Mouse (Mus musculus) forebrain, embryonic 14.5 days (tissue): ENCODE results near the gene Paip2b. TPM values are rescaled to one million over a fixed set of nuclear protein-coding genes. Genes with fewer than 3 reads are reported as not detected.

Experiments
- ATAC-seq: fragments of 200-750 bp; cut with Nextera tagmentation; 2 replicates; pipeline ENCODE4 v1.8.0; 2017; ENCODE audit warnings: mild to moderate bottlenecking, moderate library complexity
- DNase-seq: peaks from one replicate; pipeline ENCODE4 v3.0.0-alpha.2; 2015; ENCODE audit warnings: low spot score
- H3K27ac ChIP-seq: fragments of 300-500 bp; sonication (generic); 2 replicates; pipeline ENCODE4 v1.5.1; 2014; ENCODE audit warnings: low read depth, mild to moderate bottlenecking, control low read depth, low read length, moderate library complexity
- H3K27me3 ChIP-seq: fragments of 300-500 bp; sonication (generic); replicated peaks from 2 replicates; pipeline ENCODE4 v1.6.1; 2014; ENCODE audit warnings: low read length, control low read depth, mixed read lengths; ENCODE audit not compliant: control insufficient read depth, insufficient read depth
- H3K36me3 ChIP-seq: fragments of 300-500 bp; sonication (generic); 2 replicates; pipeline ENCODE4 v1.6.1; 2014; ENCODE audit warnings: low read length, control low read depth; ENCODE audit not compliant: control insufficient read depth, insufficient read depth
- H3K4me1 ChIP-seq: fragments of 300-500 bp; sonication (generic); 2 replicates; pipeline ENCODE4 v1.6.1; 2014; ENCODE audit warnings: antibody characterized with exemption, low read length, control low read depth; ENCODE audit not compliant: control insufficient read depth, insufficient read depth
- H3K4me2 ChIP-seq: fragments of 300-500 bp; sonication (generic); 2 replicates; pipeline ENCODE4 v1.6.1; 2014; ENCODE audit warnings: mild to moderate bottlenecking, control low read depth, low read length
- H3K4me3 ChIP-seq: fragments of 300-500 bp; sonication (generic); 2 replicates; pipeline ENCODE4 v1.5.1; 2014; ENCODE audit warnings: low read depth, low read length, control low read depth
- H3K9ac ChIP-seq: fragments of 300-500 bp; sonication (generic); 2 replicates; pipeline ENCODE4 v1.6.1; 2014; ENCODE audit warnings: mild to moderate bottlenecking, low read length, control low read depth, moderate library complexity
- H3K9me3 ChIP-seq: fragments of 300-500 bp; sonication (generic); replicated peaks from 2 replicates; pipeline ENCODE4 v1.6.1; 2016; ENCODE audit warnings: low read length, control low read depth, mixed read lengths; ENCODE audit not compliant: control insufficient read depth
- WGBS: fragments of 180-500 bp; shearing (Covaris S2); extraction: QIAGEN DNeasy Blood & Tissue Kit; methylation state at CpG from one replicate; pipeline ENCODE4 v1.1.7; 2014; 5-methylcytosine and 5-hydroxymethylcytosine counted together
- polyA plus RNA-seq: library from polyadenylated mRNA; unstranded; fragments of >200 nt; fragmentation: Nextera tagmentation; extraction: Ambion mirVana; gene quantifications from 2 replicates; pipeline ENCODE4 v1.2.1, GENCODE M21; 2014

Paip2b gene
- polyA plus RNA-seq, 1 experiment from 2014 or later, result 32.0 TPM

DNA sequence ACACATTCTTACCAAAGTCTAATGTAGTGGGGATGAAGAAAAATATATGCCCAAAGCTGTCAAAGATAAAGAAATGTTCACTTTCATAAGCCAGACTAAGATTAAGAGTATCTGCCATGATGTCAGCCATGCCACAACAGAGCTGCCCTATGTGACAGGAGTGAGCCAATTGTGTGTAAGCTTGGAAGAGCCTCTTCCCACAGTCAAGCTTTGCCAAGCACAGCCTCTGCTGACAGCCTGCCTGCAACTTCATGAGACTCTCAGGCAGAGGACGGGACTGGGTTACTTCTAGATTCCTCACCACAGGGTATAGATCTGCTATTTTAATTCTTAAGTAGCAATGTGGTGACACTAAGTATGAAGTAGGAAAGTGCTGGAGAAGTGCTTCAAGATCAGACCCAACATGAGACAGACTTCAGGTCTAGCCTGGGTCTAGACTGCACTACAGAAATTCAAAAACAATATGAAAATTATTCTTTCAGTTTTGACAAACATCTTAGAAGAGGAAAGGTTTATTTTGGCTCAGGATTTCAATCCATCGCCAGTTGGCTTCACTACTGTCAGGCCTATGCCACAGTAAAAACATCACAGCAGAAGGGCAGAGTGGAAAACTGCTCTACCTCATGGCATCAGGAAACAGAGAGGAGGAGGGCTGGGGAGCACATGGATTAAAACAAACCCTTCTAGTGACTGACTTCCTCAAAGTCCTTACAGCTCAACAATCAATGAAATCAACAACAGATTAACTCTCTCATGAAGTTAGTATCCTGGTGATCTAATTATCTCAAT, 10.6 kb downstream of the Paip2b start:
- H3K36me3 ChIP-seq, result no peaks in the 10 kb centered on the region
- no peaks in the 10 kb centered on the region for H3K27me3 ChIP-seq
- no peak overlapping the region for H3K4me3 ChIP-seq
- no peak overlapping the region for H3K9ac ChIP-seq
- 80% methylated on average over 2 of the region's 2 CpGs for WGBS
- no peak overlapping the region for H3K4me2 ChIP-seq
- ATAC-seq (no peak), DNase-seq (peak; percentile 22)
- H3K9me3 ChIP-seq, result no peaks in the 10 kb centered on the region
- H3K27ac ChIP-seq, result no peak overlapping the region
- H3K4me1 ChIP-seq, result peaks cover 4% of the 10 kb centered on the region

DNA sequence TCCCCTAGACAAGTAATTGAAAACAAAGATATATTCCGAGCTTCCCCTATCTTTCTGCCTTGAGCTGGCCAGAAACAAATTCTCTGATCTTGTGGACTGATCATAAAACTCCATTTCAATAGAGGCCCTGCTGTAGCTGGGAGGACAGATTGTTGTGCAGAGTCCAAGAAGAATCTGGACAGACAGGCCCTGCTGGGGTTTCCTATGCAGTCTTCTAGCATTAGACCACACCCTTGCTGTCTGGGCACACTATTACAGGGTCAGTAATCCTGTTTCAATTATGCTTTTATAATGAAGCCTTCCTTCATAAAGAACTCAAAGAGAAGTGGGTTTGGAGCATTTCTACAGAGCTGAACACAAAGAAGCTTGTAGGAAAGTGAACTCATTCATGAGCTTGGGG, 12.5 kb downstream of the Paip2b start:
- Histone ChIP-seq H3K4me2 (no peak overlapping the region), H3K27me3 (no peaks in the 10 kb centered on the region), H3K9me3 (no peaks in the 10 kb centered on the region), H3K4me3 (no peak overlapping the region), H3K36me3 (peaks cover 6% of the 10 kb centered on the region), H3K27ac (no peak overlapping the region), H3K4me1 (peaks cover 4% of the 10 kb centered on the region), H3K9ac (no peak overlapping the region)
- WGBS, result 22% methylated on average over 1 of the region's 1 CpGs
- ATAC-seq (no peak), DNase-seq (no peak)

DNA sequence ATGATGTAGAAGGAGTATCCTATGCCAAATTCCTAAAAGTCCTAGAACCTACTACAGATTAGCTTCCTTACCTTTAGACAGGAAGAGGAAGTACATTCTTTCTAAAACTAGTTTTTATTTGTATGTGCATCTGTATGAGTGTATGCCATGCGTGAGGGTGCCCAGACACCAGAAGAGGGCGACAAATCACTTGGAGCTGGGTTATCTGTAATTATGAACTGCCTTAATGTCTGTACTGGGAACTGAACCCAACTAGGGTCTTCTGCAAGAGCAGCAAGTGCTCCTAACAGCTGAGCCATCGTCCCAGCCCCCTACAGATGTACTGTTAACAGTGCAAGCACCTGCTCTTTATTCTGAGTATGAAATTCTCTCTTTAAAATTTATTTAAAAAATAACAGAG, 15.7 kb downstream of the Paip2b start:
- no peak for DNase-seq
- Histone ChIP-seq H3K27ac (no peak overlapping the region), H3K27me3 (no peaks in the 10 kb centered on the region), H3K4me1 (peaks cover 4% of the 10 kb centered on the region), H3K9me3 (no peaks in the 10 kb centered on the region), H3K4me3 (no peak overlapping the region), H3K4me2 (no peak overlapping the region), H3K36me3 (peaks cover 18% of the 10 kb centered on the region), H3K9ac (no peak overlapping the region)
- no peak for ATAC-seq
- WGBS, result 92% methylated on average over 3 of the region's 3 CpGs

DNA sequence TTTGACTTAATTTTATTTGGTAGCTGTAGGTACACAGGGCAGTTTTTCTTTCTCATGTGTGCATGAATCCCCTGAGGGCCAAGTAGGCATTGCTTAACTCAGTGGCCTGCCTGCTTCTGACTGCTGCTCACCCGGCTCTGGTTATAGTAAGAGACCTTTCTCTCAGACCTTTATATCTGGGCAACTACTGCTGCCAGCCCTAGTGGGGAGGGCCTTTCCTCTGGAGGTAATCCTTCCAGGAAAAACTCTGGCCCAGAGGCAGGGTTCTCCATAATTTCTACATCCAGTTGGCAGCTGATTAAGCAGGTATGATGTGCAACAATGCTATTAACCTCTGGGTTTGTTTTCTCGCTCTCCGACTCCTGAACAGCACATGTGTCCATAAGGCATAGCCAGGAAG, 28.7 kb downstream of the Paip2b start:
- Histone ChIP-seq H3K4me2 (no peak overlapping the region), H3K9me3 (no peaks in the 10 kb centered on the region), H3K36me3 (peaks cover 65% of the 10 kb centered on the region), H3K27me3 (no peaks in the 10 kb centered on the region), H3K27ac (no peak overlapping the region), H3K9ac (no peak overlapping the region), H3K4me3 (no peak overlapping the region), H3K4me1 (no peaks in the 10 kb centered on the region)
- DNase-seq, result no peak
- 96% methylated on average over 3 of the region's 3 CpGs for WGBS
- ATAC-seq, result no peak

DNA sequence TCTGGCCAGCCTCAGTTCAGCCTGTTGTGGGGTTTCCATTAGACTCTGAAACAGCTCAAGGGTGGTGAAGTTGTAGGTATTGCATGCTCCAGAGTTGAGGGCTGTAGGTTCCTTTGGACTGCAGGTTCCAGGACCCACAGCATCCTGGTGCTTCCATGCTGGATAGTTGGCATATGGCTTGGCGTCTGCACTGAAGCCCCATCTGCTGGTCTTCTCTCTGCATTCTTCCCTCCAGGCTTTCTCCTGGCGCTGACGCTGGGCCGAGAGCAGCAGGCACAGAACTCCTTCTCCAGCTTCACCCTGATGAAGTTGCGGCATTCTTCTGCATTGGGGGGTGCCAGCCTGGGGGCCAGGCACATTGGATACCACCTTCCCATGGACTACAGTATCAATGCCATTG, 29.5 kb downstream of the Paip2b start:
- Histone ChIP-seq H3K27me3 (no peaks in the 10 kb centered on the region), H3K4me2 (no peak overlapping the region), H3K9ac (no peak overlapping the region), H3K4me3 (no peak overlapping the region), H3K36me3 (peaks cover 56% of the 10 kb centered on the region), H3K9me3 (no peaks in the 10 kb centered on the region), H3K27ac (no peak overlapping the region), H3K4me1 (no peaks in the 10 kb centered on the region)
- 90% methylated on average over 5 of the region's 5 CpGs for WGBS
- ATAC-seq (no peak), DNase-seq (no peak)

DNA sequence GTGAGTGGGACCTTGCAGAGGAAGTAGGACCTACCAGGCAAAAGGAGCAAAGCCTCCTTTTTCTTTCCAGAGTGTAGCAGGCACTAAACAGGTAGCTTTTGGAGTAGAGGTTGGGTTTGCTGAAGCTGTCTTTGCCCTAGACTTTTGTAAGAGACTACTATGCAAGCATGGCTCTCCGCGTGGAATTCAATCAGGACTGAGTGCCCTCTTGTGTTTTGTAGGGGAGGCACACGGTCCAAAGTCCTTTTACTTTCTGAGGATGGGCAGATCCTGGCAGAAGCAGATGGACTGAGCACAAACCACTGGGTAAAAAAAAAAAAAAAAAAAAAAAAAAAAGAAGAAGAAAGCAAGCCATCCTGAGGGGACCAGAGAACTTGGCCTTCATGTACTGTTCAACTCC, 34.9 kb downstream of the Paip2b start:
- Histone ChIP-seq H3K27me3 (no peaks in the 10 kb centered on the region), H3K9ac (no peak overlapping the region), H3K4me3 (no peak overlapping the region), H3K36me3 (peaks cover 23% of the 10 kb centered on the region), H3K4me1 (peaks cover 6% of the 10 kb centered on the region), H3K9me3 (no peaks in the 10 kb centered on the region), H3K27ac (no peak overlapping the region), H3K4me2 (no peak overlapping the region)
- ATAC-seq (no peak), DNase-seq (no peak)
- 51% methylated on average over 3 of the region's 3 CpGs for WGBS

DNA sequence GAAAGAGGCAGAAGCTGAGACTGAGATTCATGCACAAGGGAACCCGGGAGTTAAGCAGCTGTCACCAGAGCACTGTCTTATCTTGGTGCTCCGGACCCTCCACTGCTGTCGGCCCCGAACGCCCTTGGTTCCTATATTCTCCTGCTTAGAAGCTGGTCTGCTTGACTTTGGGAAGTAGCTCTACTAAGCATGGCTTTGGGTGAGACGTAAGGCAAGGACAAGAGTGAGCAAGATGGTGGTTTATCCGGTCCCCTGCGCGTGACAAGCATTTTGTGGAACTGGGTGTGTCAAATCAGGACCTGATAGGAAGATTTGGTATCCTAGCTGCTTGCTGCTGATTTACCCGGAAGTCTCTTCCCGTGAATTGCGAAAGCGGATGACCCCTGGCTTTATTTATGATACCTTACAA, 36.0 kb downstream of the Paip2b start:
- ATAC-seq (no peak; the same call in 1 of the 2 replicates), DNase-seq (peak; percentile 58)

DNA sequence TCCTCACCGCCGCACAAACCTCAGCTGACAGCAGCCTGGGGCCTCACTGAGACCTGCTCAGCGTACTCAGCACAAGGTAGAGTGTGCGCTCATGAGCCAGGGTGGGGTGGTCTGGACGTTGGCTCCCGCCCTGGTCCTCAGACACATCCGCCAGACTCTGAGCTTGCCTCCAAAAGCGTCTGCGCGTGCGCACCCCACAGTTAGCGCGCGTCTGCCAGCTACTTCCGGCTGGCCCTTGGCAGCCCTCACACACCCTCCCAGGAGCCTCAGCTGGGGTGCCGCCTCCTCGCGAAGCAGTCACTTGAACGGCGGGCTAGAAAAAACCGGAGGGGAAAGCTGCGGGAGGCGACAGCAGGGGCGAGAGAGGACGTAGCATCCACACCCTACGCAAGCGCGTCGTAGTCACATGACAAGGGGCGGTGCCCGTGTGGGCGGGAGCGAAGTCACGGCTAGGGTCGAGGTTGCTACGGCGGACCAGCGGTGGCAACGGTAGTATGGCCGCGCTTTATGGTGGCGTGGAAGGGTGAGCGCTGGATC, 36.7 kb downstream of the Paip2b start, which contains the start of gene Nagk:
TSS of gene Nagk (plus strand) at position 223 of the 537 bp plus-strand sequence.
- peaks cover 5% of the 10 kb centered on the region; the same call in 1 of the 2 replicates for H3K36me3 ChIP-seq
- peak; percentile 96 for ATAC-seq
- DNase-seq, result peak; percentile 96
- peak within 1 kb of the TSS; percentile 96 for H3K27ac ChIP-seq
- H3K4me2 ChIP-seq, result peak within 1 kb of the TSS; percentile 83
- H3K27me3 ChIP-seq, result no peaks in the 10 kb centered on the region
- no peaks in the 10 kb centered on the region for H3K9me3 ChIP-seq
- H3K4me3 ChIP-seq, result peak within 1 kb of the TSS; percentile 77
- peaks cover 6% of the 10 kb centered on the region for H3K4me1 ChIP-seq
- H3K9ac ChIP-seq, result peak within 1 kb of the TSS; percentile 81
- under 1% methylated on average over 43 of the region's 43 CpGs for WGBS

More for the DNA sequence above, 36.0 kb downstream of the Paip2b start:
- WGBS, result 13% methylated on average over 13 of the region's 13 CpGs
- H3K27me3 ChIP-seq, result no peaks in the 10 kb centered on the region
- H3K9ac ChIP-seq, result peak overlapping the region; percentile 81
- H3K9me3 ChIP-seq, result no peaks in the 10 kb centered on the region
- H3K36me3 ChIP-seq, result peaks cover 12% of the 10 kb centered on the region
- peak overlapping the region; percentile 77 for H3K4me3 ChIP-seq
- H3K4me1 ChIP-seq, result peaks cover 6% of the 10 kb centered on the region
- H3K4me2 ChIP-seq, result peak overlapping the region; percentile 83
- H3K27ac ChIP-seq, result peak overlapping the region; percentile 96

DNA sequence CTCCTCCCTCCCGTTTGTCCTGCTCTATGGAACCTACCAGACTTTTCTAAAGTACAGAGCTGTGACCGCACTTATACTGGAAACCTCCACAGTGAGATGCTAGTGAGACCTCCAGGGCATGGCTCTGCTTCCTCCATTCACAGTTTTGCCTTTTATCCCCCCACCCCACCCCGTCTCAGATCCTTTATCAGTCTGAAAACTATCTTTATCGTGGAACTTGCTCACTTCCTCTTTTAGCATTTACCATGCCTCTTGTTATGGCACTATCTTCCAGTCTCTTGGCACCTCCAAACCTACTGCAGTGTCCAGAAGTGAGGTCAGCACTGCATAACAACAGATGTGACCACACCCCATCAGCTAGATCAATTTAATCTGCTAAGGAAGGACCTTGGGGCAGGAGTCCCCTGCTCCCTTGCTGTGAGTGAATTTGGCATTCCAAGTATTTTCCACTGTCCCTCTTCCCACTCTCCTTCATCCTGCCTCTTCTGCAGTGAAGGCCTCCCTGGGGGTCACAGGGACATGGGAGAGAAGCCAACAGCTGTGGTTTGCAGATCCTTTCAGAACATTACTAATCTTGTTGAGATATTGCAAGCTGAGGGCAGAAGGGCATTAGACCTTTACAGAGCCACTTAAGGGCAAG, 40.2 kb downstream of the Paip2b start:
- Histone ChIP-seq H3K4me1 (peaks cover 6% of the 10 kb centered on the region), H3K4me3 (no peak overlapping the region), H3K9ac (no peak overlapping the region), H3K4me2 (no peak overlapping the region), H3K36me3 (no peaks in the 10 kb centered on the region), H3K27ac (no peak overlapping the region), H3K27me3 (no peaks in the 10 kb centered on the region), H3K9me3 (no peaks in the 10 kb centered on the region)
- WGBS, result 75% methylated on average over 4 of the region's 4 CpGs
- DNase-seq (no peak), ATAC-seq (no peak)
